16 mouse cellular contexts compared by ENCODE assay signal in genomic region chr11:74827791-74828403, GRCm38 (mm10). TPM values are rescaled to one million over a fixed set of nuclear protein-coding genes. Genes with fewer than 3 reads are reported as not detected.
DNase-seq lines count a peak whose midpoint lies in the region; ATAC-seq lines count a peak whose summit lies in the region.
"Had no signal": no experiment of that assay in that cellular context is flagged by ENCODE, and none has a peak within 500 bp of the region (broad histone marks: within the 10 kb centered on the region; RNA-seq: fewer than 3 reads in every experiment).

No protein-coding gene starts in this region.

- no peak overlapping the region for H3K27ac ChIP-seq in kidney, embryonic 15.5 days
- H3K27ac ChIP-seq: hindbrain, embryonic 15.5 days; lung, embryonic 15.5 days; midbrain, embryonic 13.5 days had no signal

- no peaks in the 10 kb centered on the region for H3K27me3 ChIP-seq in kidney, embryonic 15.5 days
- no peaks in the 10 kb centered on the region for H3K27me3 ChIP-seq in megakaryocyte, embryonic 14.5 days (replicated peaks)
- H3K27me3 ChIP-seq: hindbrain, embryonic 15.5 days; lung, embryonic 15.5 days; midbrain, embryonic 13.5 days had no signal

- 77% methylated on average over 7 of the region's 7 CpGs for WGBS in kidney, embryonic 15.5 days

- no peak overlapping the region for H3K4me2 ChIP-seq in kidney, embryonic 15.5 days
- H3K4me2 ChIP-seq: hindbrain, embryonic 15.5 days; lung, embryonic 15.5 days had no signal

- H3K9ac ChIP-seq in kidney, embryonic 15.5 days: no peak overlapping the region
- H3K9ac ChIP-seq: hindbrain, embryonic 15.5 days; lung, embryonic 15.5 days; midbrain, embryonic 13.5 days had no signal

- H3K4me3 ChIP-seq in kidney, embryonic 15.5 days (replicated peaks): no peak overlapping the region
- H3K4me3 ChIP-seq in megakaryocyte, embryonic 14.5 days (replicated peaks): peak overlapping the region; percentile 64
- H3K4me3 ChIP-seq: hindbrain, embryonic 15.5 days; lung, embryonic 15.5 days; midbrain, embryonic 13.5 days had no signal

- peak; percentile 50 for DNase-seq in cerebellum, adult 9-10 months
- DNase-seq in cerebellum, adult 11 months: no peak
- peak; percentile 57 for DNase-seq in kidney, adult 9 months
- DNase-seq in urinary bladder, postnatal 14 days (ENCODE audit: low spot score): no peak
- no peak for DNase-seq in ovary, postnatal 10 days (ENCODE audit: low spot score)
- DNase-seq: cerebellum, postnatal 14 days; left cerebral cortex, postnatal 4 days; right cerebral cortex, postnatal 14 days; thymus, adult 2 months had no signal

- no peak for ATAC-seq in kidney, embryonic 15.5 days (replicated peaks; ENCODE audit: low FRiP score)
- ATAC-seq in megakaryocyte, adult 5-6 weeks (ENCODE audit: poor library complexity, severe bottlenecking): no peak
- ATAC-seq: midbrain, embryonic 13.5 days had no signal

- H3K4me1 ChIP-seq in kidney, embryonic 15.5 days: peaks cover 43% of the 10 kb centered on the region
- H3K4me1 ChIP-seq in megakaryocyte, embryonic 14.5 days: peaks cover 62% of the 10 kb centered on the region

- peaks cover 8% of the 10 kb centered on the region for H3K36me3 ChIP-seq in kidney, embryonic 15.5 days
- peaks cover 13% of the 10 kb centered on the region for H3K36me3 ChIP-seq in megakaryocyte, embryonic 14.5 days (replicated peaks; ENCODE audit: low read length)
- H3K36me3 ChIP-seq: hindbrain, embryonic 15.5 days; lung, embryonic 15.5 days had no signal

- H3K9me3 ChIP-seq in kidney, embryonic 15.5 days (replicated peaks): no peaks in the 10 kb centered on the region
- no peaks in the 10 kb centered on the region for H3K9me3 ChIP-seq in megakaryocyte, embryonic 14.5 days
- H3K9me3 ChIP-seq: G1E; hindbrain, embryonic 15.5 days; lung, embryonic 15.5 days; midbrain, embryonic 13.5 days had no signal

RNA-seq across cellular contexts. Expression of gene Mnt, which starts 2.8 kb away (rescaled TPM):
- 5.0 and 5.7 TPM in 2 replicates for polyA plus RNA-seq in kidney, embryonic 15.5 days (2015; fragmentation: Nextera tagmentation; extraction: Ambion mirVana)
- polyA plus RNA-seq in megakaryocyte, embryonic 14.5 days (2012; ENCODE audit: insufficient read depth, low replicate concordance): 59.1 and 85.0 TPM in 2 replicates
- total RNA-seq in megakaryocyte, adult 5-6 weeks (2015): 14.5 and 17.0 TPM in 2 replicates
- 3.8 and 6.1 TPM in 2 replicates for total RNA-seq in megakaryocyte, adult 5-6 weeks (2017)

RNA-seq across cellular contexts. Expression of gene Mettl16, which starts 57.3 kb away (rescaled TPM):
- polyA plus RNA-seq in kidney, embryonic 15.5 days (2015; fragmentation: Nextera tagmentation; extraction: Ambion mirVana): 54.8 and 55.4 TPM in 2 replicates
- polyA plus RNA-seq in megakaryocyte, embryonic 14.5 days (2012; ENCODE audit: insufficient read depth, low replicate concordance): 0.32 and 10.4 TPM in 2 replicates
- total RNA-seq in megakaryocyte, adult 5-6 weeks (2015): 3.5 and 6.2 TPM in 2 replicates
- total RNA-seq in megakaryocyte, adult 5-6 weeks (2017): 10.2 and 12.5 TPM in 2 replicates

Comparison
In these comparisons a context has a peak if more than half of its experiments do, and no peak if none do; other contexts are left out.
1. DNase-seq: peak in cerebellum, adult 9-10 months (single experiment) and kidney, adult 9 months (single experiment); none in cerebellum, adult 11 months (single experiment), urinary bladder, postnatal 14 days (single experiment) and ovary, postnatal 10 days (single experiment).